Mouse (Mus musculus) telencephalon, adult 2 months (tissue): ENCODE results near the gene Tph1.

Experiments used
- DNase-seq: peaks from one replicate; pipeline ENCODE4 v3.0.0-alpha.2; 2011; ENCODE audit warnings: low read depth, low spot score

Gene Tph1

GRCm38 (mm10) chr7:46648431-46649140, 23.8 kb downstream of the Tph1 start:
- no peak for DNase-seq

GRCm38 (mm10) chr7:46643172-46643571, 29.2 kb downstream of the Tph1 start:
- DNase-seq, result no peak

- DNase-seq, result no peak
Observed at GRCm38 (mm10) chr7:46640062-46640461, 32.3 kb downstream of the Tph1 start.

GRCm38 (mm10) chr7:46639692-46640031, 32.7 kb downstream of the Tph1 start, which contains the start of gene Sergef:
Gene Sergef (minus strand): TSS chr7:46639807.
- peak; percentile 81 for DNase-seq

- DNase-seq, result no peak
Observed at GRCm38 (mm10) chr7:46638889-46639691, 33.2 kb downstream of the Tph1 start.

GRCm38 (mm10) chr7:46628375-46628975, 43.9 kb downstream of the Tph1 start:
- DNase-seq, result peak; percentile 52

GRCm38 (mm10) chr7:46623979-46624378, 48.4 kb downstream of the Tph1 start:
- DNase-seq, result no peak

GRCm38 (mm10) chr7:46618416-46619110, 53.8 kb downstream of the Tph1 start:
- DNase-seq, result peak; percentile 76

GRCm38 (mm10) chr7:46616429-46617005, 55.8 kb downstream of the Tph1 start:
- no peak for DNase-seq

- DNase-seq, result no peak
Observed at GRCm38 (mm10) chr7:46615256-46615977, 56.9 kb downstream of the Tph1 start.

GRCm38 (mm10) chr7:46614263-46614662, 58.1 kb downstream of the Tph1 start:
- DNase-seq, result no peak

- no peak for DNase-seq
Observed at GRCm38 (mm10) chr7:46613091-46613490, 59.2 kb downstream of the Tph1 start.

- no peak for DNase-seq
Observed at GRCm38 (mm10) chr7:46612421-46612937, 59.9 kb downstream of the Tph1 start.

GRCm38 (mm10) chr7:46611970-46612369, 60.4 kb downstream of the Tph1 start:
- no peak for DNase-seq

GRCm38 (mm10) chr7:46609317-46609716, 63.0 kb downstream of the Tph1 start:
- DNase-seq, result no peak

- DNase-seq, result no peak
Observed at GRCm38 (mm10) chr7:46607428-46608055, 64.8 kb downstream of the Tph1 start.

GRCm38 (mm10) chr7:46607031-46607426, 65.3 kb downstream of the Tph1 start:
- DNase-seq, result no peak

- no peak for DNase-seq
Observed at GRCm38 (mm10) chr7:46606391-46607030, 65.8 kb downstream of the Tph1 start.

GRCm38 (mm10) chr7:46603051-46603450, 69.3 kb downstream of the Tph1 start:
- no peak for DNase-seq

- DNase-seq, result no peak
Observed at GRCm38 (mm10) chr7:46602079-46602478, 70.3 kb downstream of the Tph1 start.
